Mouse (Mus musculus): Measurements from ENCODE around the gene Gm10800. TPM values are rescaled to one million over a fixed set of nuclear protein-coding genes. Genes with fewer than 3 reads are reported as not detected.
"Not testable (repeated sequence)": the region's sequence is repeated elsewhere in the genome, so short reads cannot be mapped to it uniquely, and the experiment has no call there.

The Gm10800 gene
- 0.43 and 1.7 TPM in 2 replicates for polyA plus RNA-seq (2015; fragmentation: Nextera tagmentation; extraction: Ambion mirVana)

DNA sequence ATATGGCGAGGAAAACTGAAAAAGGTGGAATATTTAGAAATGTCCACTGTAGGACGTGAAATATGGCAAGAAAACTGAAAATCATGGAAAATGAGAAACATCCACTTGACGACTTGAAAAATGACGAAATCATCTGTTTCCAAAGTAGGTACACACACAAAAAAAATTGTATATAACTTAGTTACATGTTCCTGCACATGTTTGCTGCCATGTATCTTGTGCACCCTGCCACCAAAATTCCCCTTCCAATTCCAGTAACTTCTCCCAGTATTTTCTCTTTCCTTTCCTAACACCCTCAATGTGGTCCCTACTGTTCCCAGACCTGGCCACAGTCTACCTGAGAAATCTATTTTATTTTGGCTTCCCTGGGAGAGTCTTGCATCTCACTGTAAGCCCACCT lies at the start of gene Gm10800:
TSS of gene Gm10800 (minus strand) at position 101 of the 400 bp plus-strand sequence.
- H3K4me3 ChIP-seq (replicated peaks; ENCODE audit: low read length); H3K27ac ChIP-seq (ENCODE audit: low read length); H3K4me2 ChIP-seq (ENCODE audit: low read depth, low read length); H3K27me3 ChIP-seq (ENCODE audit: control insufficient read depth, insufficient read depth, low read length); ATAC-seq (ENCODE audit: insufficient read depth, low FRiP score); H3K9ac ChIP-seq (ENCODE audit: low read length); H3K36me3 ChIP-seq (ENCODE audit: control insufficient read depth, insufficient read depth, low read length); H3K4me1 ChIP-seq (ENCODE audit: control insufficient read depth, insufficient read depth, low read length); H3K9me3 ChIP-seq (replicated peaks; ENCODE audit: control insufficient read depth, low read length): not testable (repeated sequence)
- WGBS = 84% methylated on average over 4 of the region's 4 CpGs

DNA sequence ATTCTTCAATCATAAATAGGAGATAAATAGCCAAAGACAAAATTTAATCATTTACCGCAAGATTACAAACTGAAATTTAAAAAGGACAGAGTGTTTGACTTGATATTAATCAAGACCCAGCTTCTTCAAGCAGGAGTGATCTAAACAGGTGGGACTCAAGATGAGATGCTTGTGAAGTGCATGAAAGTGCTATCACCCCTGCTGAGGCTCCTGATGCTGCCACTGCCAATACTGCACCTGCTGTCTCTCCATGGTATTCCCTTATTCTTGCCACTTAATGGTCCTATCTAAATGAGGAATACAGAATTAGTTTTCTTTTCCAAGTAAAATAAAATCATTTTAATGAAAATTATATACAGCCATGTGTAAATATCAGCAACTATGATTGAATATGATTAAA lies 30.4 kb upstream of the Gm10800 start:
- no peaks in the 10 kb centered on the region for H3K4me1 ChIP-seq (ENCODE audit: control insufficient read depth, insufficient read depth, low read length)
- no peak overlapping the region for H3K4me2 ChIP-seq (ENCODE audit: low read depth, low read length)
- H3K27ac ChIP-seq (ENCODE audit: low read length) = no peak overlapping the region
- 90% methylated on average over 1 of the region's 1 CpGs for WGBS
- H3K27me3 ChIP-seq (ENCODE audit: control insufficient read depth, insufficient read depth, low read length) = no peaks in the 10 kb centered on the region
- no peaks in the 10 kb centered on the region for H3K36me3 ChIP-seq (ENCODE audit: control insufficient read depth, insufficient read depth, low read length)
- no peak overlapping the region for H3K9ac ChIP-seq (ENCODE audit: low read length)
- H3K4me3 ChIP-seq (replicated peaks; ENCODE audit: low read length) = no peak overlapping the region
- H3K9me3 ChIP-seq (replicated peaks; ENCODE audit: control insufficient read depth, low read length) = no peaks in the 10 kb centered on the region
- ATAC-seq (ENCODE audit: insufficient read depth, low FRiP score) = no peak

DNA sequence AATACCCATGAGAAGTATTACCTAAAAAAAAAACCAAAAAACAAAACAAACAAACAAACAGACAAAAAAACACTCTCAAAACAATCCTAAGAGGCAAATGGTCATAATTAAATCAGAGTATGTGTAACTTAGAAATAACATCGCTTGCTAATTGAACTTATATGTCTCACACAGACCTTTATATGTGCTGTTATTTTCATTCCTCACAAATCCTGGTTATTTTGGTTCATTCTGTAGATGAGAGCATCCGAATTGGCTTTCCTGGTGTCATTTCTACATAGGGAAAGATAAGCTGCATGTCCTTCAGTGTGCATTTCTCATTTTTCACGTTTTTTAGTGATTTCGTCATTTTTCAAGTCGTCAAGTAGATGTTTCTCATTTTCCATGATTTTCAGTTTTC lies 5.2 kb downstream of the Gm10800 start, which contains the start of gene Gm10801:
TSS of gene Gm10801 (plus strand) at position 301 of the 400 bp plus-strand sequence.
- ATAC-seq (ENCODE audit: insufficient read depth, low FRiP score); H3K27ac ChIP-seq (ENCODE audit: low read length); H3K4me1 ChIP-seq (ENCODE audit: control insufficient read depth, insufficient read depth, low read length); H3K4me3 ChIP-seq (replicated peaks; ENCODE audit: low read length); H3K4me2 ChIP-seq (ENCODE audit: low read depth, low read length); H3K27me3 ChIP-seq (ENCODE audit: control insufficient read depth, insufficient read depth, low read length); H3K36me3 ChIP-seq (ENCODE audit: control insufficient read depth, insufficient read depth, low read length); H3K9ac ChIP-seq (ENCODE audit: low read length); H3K9me3 ChIP-seq (replicated peaks; ENCODE audit: control insufficient read depth, low read length): not testable (repeated sequence)
- 72% methylated on average over 4 of the region's 5 CpGs for WGBS

Other genes with a start within 250 kb of the Gm10800 start
- gene Gm10801, start 5.1 kb downstream of the Gm10800 start, polyA plus RNA-seq (2015; fragmentation: Nextera tagmentation; extraction: Ambion mirVana) = not detected in 2 replicates

Measured in stomach, embryonic 16.5 days (tissue).